Mouse (Mus musculus): ENCODE data around the gene Cherp. TPM values are rescaled to one million over a fixed set of nuclear protein-coding genes. Genes with fewer than 3 reads are reported as not detected.
A peak's percentile ranks its signal among the peaks of the same experiment; 100 is the strongest.

Cherp gene
- total RNA-seq, 2 experiments from 2014 or later, result 14.8 to 52.4 TPM

- peak; percentile 90 for ATAC-seq (replicated peaks; ENCODE audit: low FRiP score, poor library complexity, severe bottlenecking)
Measured at GRCm38 (mm10) chr8:72421362-72422335, 53.4 kb downstream of the Cherp start, which contains the start of gene Eps15l1. Gene Eps15l1 (minus strand): TSS chr8:72421460.

GRCm38 (mm10) chr8:72420571-72421361 is 54.3 kb downstream of the Cherp start:
- peak; percentile 63 for ATAC-seq (replicated peaks; ENCODE audit: low FRiP score, poor library complexity, severe bottlenecking)

- no peak for ATAC-seq (replicated peaks; ENCODE audit: low FRiP score, poor library complexity, severe bottlenecking)
Measured at GRCm38 (mm10) chr8:72418073-72418472, 57.0 kb downstream of the Cherp start.

- ATAC-seq (replicated peaks; ENCODE audit: low FRiP score, poor library complexity, severe bottlenecking), result peak; percentile 20
Measured at GRCm38 (mm10) chr8:72415252-72415651, 59.8 kb downstream of the Cherp start.

- ATAC-seq (replicated peaks; ENCODE audit: low FRiP score, poor library complexity, severe bottlenecking), result peak; percentile 92
Measured at GRCm38 (mm10) chr8:72413839-72414238, 61.2 kb downstream of the Cherp start.

Other genes with a start within 250 kb of the Cherp start
- gene Ap1m1, start 235.2 kb downstream of the Cherp start, total RNA-seq (2015; ENCODE audit: low replicate concordance), result 52.8 and 56.6 TPM in 2 replicates
- gene Ap1m1, start 235.2 kb downstream of the Cherp start, total RNA-seq (2017; ENCODE audit: low replicate concordance), result 27.6 and 47.7 TPM in 2 replicates
- 32.8 and 36.5 TPM in 2 replicates for gene Gm10282, start 170.0 kb downstream of the Cherp start, total RNA-seq (2015; ENCODE audit: low replicate concordance)
- gene Gm10282, start 170.0 kb downstream of the Cherp start, total RNA-seq (2017; ENCODE audit: low replicate concordance), result 19.9 and 23.5 TPM in 2 replicates
- 5.4 and 13.3 TPM in 2 replicates for gene Klf2, start 156.2 kb downstream of the Cherp start, total RNA-seq (2015; ENCODE audit: low replicate concordance)
- gene Klf2, start 156.2 kb downstream of the Cherp start, total RNA-seq (2017; ENCODE audit: low replicate concordance), result 2.9 and 5.5 TPM in 2 replicates
- gene Eps15l1, start 53.8 kb downstream of the Cherp start, total RNA-seq (2015; ENCODE audit: low replicate concordance), result 141 and 151 TPM in 2 replicates
- gene Eps15l1, start 53.8 kb downstream of the Cherp start, total RNA-seq (2017; ENCODE audit: low replicate concordance), result 109 and 118 TPM in 2 replicates
- gene Calr3, start 31.4 kb downstream of the Cherp start, total RNA-seq (2015; ENCODE audit: low replicate concordance), result not detected in 2 replicates
- gene Calr3, start 31.4 kb downstream of the Cherp start, total RNA-seq (2017; ENCODE audit: low replicate concordance), result not detected in 2 replicates
- gene 1700030K09Rik, start 31.3 kb downstream of the Cherp start, total RNA-seq (2015; ENCODE audit: low replicate concordance), result 0.84 TPM in 1 of 2 replicates, not detected in the other
- gene 1700030K09Rik, start 31.3 kb downstream of the Cherp start, total RNA-seq (2017; ENCODE audit: low replicate concordance), result 1.4 and 1.8 TPM in 2 replicates
- gene Slc35e1, start 17.4 kb upstream of the Cherp start, total RNA-seq (2015; ENCODE audit: low replicate concordance), result 18.7 and 19.3 TPM in 2 replicates
- 27.1 and 29.0 TPM in 2 replicates for gene Slc35e1, start 17.4 kb upstream of the Cherp start, total RNA-seq (2017; ENCODE audit: low replicate concordance)
- 5.4 and 6.8 TPM in 2 replicates for gene Med26, start 73.0 kb upstream of the Cherp start, total RNA-seq (2015; ENCODE audit: low replicate concordance)
- 7.3 and 8.7 TPM in 2 replicates for gene Med26, start 73.0 kb upstream of the Cherp start, total RNA-seq (2017; ENCODE audit: low replicate concordance)
- 18.4 and 20.2 TPM in 2 replicates for gene Smim7, start 95.9 kb upstream of the Cherp start, total RNA-seq (2015; ENCODE audit: low replicate concordance)
- 11.6 and 22.6 TPM in 2 replicates for gene Smim7, start 95.9 kb upstream of the Cherp start, total RNA-seq (2017; ENCODE audit: low replicate concordance)
- not detected in 2 replicates for gene Tmem38a, start 96.8 kb upstream of the Cherp start, total RNA-seq (2015; ENCODE audit: low replicate concordance)
- not detected in 2 replicates for gene Tmem38a, start 96.8 kb upstream of the Cherp start, total RNA-seq (2017; ENCODE audit: low replicate concordance)
- 8.3 TPM in 1 of 2 replicates, not detected in the other for gene Nwd1, start 171.5 kb upstream of the Cherp start, total RNA-seq (2015; ENCODE audit: low replicate concordance)
- 0.51 TPM in 1 of 2 replicates, not detected in the other for gene Nwd1, start 171.5 kb upstream of the Cherp start, total RNA-seq (2017; ENCODE audit: low replicate concordance)
- 13.8 and 26.3 TPM in 2 replicates for gene Sin3b, start 248.1 kb upstream of the Cherp start, total RNA-seq (2015; ENCODE audit: low replicate concordance)
- gene Sin3b, start 248.1 kb upstream of the Cherp start, total RNA-seq (2017; ENCODE audit: low replicate concordance), result 19.5 and 34.8 TPM in 2 replicates

Measured in erythroid progenitor cell, adult 5-6 weeks (primary cell).